Mouse (Mus musculus) erythroblast, adult 5-6 weeks (primary cell): ENCODE measurements around the gene Rassf2. TPM values are rescaled to one million over a fixed set of nuclear protein-coding genes. Genes with fewer than 3 reads are reported as not detected.

Experiments used
- ATAC-seq: replicated peaks from 2 replicates; pipeline ENCODE4 v1.8.0; 2016; ENCODE audit warnings: moderate number of reproducible peaks, mild to moderate bottlenecking, moderate TSS enrichment, inconsistent platforms; ENCODE audit not compliant: poor library complexity, low FRiP score, severe bottlenecking
- total RNA-seq, 2 experiments: library from RNA; stranded (forward) in 1 of 2; stranded (reverse) in 1 of 2; fragments of 150-400 nt in 1 of 2; fragments of 200-764, 138-1000 nt in 1 of 2; gene quantifications; 2 replicates each; pipeline versions ENCODE4 v1.2.3 to v1.2.4; 2015 to 2017; ENCODE audit warnings: low replicate concordance in 2 of 2

The Rassf2 gene
- total RNA-seq, 2 experiments from 2014 or later = 10.3 to 12.3 TPM

DNA sequence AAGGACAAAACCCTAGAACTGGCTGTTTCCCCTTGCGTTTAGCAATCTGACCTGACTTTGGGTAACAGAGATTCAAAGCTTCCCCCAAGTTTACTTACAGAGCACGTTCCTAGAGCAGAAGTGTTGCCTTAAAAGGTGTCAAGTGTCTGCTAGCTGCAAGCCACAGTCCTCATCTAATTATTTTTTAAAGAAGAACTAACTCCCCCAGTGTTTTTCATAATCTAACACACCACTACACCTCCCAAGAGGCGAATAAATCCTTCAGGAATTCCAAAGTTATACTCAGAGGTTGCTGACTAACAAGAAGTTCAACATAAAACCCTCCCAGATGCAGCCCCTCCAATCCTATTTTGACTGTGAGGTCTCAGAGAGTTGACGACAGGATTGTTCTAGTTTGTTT is 21.9 kb downstream of the Rassf2 start:
- no peak for ATAC-seq

GRCm38 (mm10) chr2:132007475-132007819 is 22.6 kb downstream of the Rassf2 start:
- ATAC-seq = no peak

DNA sequence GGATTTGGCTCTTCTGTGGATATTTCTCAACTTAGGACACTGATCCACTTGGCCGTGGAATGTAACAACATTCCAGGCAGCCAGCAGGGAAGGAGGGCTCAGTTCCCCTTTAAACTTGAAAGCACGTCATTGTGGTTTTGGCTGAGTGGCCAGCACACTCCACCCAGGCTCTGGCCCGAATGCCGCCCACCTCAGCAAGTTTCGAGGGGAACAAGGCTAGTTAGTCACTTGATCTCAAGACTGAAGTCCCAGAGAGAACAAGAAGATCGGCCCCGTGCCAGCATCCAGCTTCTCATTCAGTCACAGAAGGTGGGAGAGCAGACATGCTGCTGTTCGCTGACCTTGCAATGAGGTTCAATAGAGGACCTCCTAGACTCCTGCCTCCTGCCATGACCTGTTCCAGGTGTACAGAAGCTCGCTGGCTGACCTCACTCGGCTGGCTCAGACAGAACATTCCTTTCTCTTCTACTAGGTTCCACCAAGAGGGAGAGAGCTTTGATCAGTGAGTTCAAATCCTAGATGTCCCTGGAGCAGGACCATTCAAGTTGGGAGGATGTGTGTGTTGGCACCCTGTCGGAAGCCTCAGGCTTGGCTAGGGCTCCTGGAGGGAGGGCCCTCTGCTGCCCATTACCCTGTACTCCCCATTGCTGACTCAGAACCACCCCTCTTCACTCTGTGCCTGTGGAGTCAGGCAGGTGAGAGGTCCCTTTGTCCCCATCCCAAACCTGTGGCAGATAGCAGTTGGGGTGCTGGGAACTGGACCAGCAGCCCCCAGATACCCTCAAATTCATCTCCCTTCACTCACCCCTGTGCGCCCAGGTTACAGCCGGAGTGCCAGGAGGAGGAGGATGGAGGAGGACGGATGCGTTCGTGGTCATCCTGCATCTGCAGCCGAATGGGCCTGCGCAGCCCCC is 23.2 kb downstream of the Rassf2 start:
- ATAC-seq = no peak

DNA sequence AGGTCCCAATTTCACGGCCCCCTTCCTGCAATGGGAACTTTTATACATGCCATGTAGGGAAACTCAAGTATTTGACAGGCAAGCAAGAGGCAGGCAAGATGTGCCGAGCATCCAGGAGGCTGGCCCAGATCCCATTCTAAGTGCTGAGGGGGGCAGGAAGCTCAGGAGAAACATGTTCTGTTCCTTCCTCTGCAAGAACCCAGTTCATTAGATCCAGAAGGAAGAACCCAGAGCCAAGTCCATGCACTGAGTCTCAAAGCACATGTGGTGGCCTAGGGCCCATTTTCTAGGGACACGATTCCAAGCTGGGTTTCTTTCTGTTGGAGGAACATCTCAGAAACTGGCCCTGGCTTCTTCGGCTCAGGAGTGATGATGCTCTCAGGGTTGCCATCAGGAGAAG is 24.6 kb downstream of the Rassf2 start:
- ATAC-seq = no peak

GRCm38 (mm10) chr2:132004495-132005136 is 25.4 kb downstream of the Rassf2 start:
- ATAC-seq = no peak

DNA sequence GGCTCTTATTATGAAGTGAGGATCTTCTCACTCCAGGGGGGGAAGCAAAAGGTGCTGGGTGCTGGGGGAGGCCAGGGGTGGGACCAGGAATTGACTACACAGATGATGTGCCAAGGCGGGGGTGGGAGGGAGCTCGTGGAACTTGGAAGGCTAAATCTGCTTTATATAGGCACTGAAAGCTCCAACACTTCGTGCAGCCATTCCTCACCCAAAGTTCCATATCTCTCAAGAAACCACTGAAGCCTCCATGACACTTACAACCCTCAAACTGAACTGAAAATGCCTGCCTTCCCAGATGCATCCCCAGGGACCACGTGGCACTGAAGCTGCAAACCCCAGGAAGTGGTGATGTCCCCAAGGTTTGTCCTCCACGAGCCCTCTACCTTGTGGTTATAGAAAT is 26.1 kb downstream of the Rassf2 start:
- ATAC-seq = no peak

GRCm38 (mm10) chr2:132001696-132002334 is 28.2 kb downstream of the Rassf2 start:
- no peak for ATAC-seq

DNA sequence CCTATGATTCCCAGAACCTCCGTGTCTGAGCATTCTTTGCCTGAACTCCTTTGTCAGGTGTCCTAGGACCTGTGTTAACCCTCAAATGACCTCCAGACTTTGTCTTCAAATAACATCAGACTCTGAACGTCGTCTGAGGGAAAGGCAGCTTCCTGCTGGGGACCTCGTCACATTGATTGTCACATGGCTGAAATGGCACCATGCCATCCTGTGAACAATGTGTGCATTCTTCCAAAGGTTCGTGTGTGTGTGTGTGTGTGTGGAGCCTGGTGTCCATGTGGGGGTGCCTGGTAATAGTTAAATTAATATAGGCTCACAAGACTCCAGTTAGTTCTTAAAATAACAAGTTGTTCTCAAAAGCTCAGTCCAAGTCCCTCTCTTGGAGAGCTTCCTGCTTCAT is 32.7 kb downstream of the Rassf2 start:
- ATAC-seq = no peak

- no peak for ATAC-seq
Observed at GRCm38 (mm10) chr2:131996369-131996768, 33.7 kb downstream of the Rassf2 start.

GRCm38 (mm10) chr2:131995742-131996141 is 34.3 kb downstream of the Rassf2 start:
- ATAC-seq = no peak

GRCm38 (mm10) chr2:131994971-131995370 is 35.1 kb downstream of the Rassf2 start:
- ATAC-seq = no peak

DNA sequence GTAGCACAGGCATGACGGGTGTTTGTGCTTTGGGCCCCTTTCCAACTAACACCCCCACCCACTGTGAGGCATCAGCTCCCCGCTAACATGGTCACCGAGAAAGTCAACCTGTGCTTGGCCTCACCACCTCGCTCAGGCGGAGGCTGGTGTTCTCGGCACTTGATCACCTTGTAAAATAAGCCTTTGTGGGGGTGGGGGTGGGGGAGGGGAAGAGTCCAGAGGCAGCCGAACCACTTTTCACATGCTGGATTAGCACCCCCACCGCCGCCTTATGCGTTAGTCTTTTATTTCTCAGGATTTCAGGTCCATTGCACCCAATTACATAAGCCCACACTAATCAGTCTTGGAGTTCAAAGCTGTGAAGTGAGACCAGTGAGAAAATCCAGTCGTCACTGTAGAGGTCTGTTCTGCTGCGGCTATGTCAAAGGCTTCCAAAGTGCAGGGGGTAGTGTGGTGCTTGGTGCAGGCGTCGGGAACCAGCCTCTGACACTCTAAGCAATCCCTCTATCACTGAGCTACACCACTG is 36.4 kb downstream of the Rassf2 start:
- no peak for ATAC-seq

DNA sequence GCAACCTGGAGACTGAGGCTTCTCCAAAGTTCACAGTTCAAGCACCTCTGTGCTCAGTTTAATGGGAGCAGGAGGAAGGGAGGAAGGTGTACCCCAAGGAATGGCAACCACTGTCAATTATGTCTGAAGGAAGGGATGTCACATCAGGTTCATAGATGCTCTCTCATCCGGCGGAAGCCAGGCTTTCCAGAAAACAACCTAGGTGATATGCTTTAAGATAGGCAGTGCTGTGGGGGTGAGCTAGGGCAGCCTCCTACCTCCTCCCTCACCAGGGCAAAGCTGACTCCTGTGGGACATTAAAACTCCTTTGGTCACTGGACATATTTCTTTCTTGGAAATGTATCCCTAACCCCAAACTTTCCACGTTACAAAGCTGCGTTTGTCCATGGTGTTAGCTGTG is 36.9 kb downstream of the Rassf2 start:
- ATAC-seq = no peak

- ATAC-seq = no peak
Observed at GRCm38 (mm10) chr2:131992487-131992886, 37.6 kb downstream of the Rassf2 start.

GRCm38 (mm10) chr2:131988550-131988949 is 41.5 kb downstream of the Rassf2 start:
- no peak for ATAC-seq

GRCm38 (mm10) chr2:131987950-131988349 is 42.1 kb downstream of the Rassf2 start:
- no peak for ATAC-seq

GRCm38 (mm10) chr2:131982546-131983196 is 47.4 kb downstream of the Rassf2 start:
- ATAC-seq = peak; percentile 65; the same call in 1 of the 2 replicates

- no peak for ATAC-seq
Observed at GRCm38 (mm10) chr2:131980866-131981265, 49.2 kb downstream of the Rassf2 start.

- no peak for ATAC-seq
Observed at GRCm38 (mm10) chr2:131976663-131977062, 53.4 kb downstream of the Rassf2 start.

- ATAC-seq = no peak
Observed at GRCm38 (mm10) chr2:131971098-131971497, 59.0 kb downstream of the Rassf2 start.
